Mouse (Mus musculus) bone marrow, adult 2 months (tissue): Measurements from ENCODE around the gene Nyap2.

Source experiments
- CTCF ChIP-seq: fragments of 200-500 bp; IDR thresholded peaks from 2 replicates; pipeline ENCODE4 v1.5.1; 2011; ENCODE audit warnings: low read length, control low read depth; ENCODE audit not compliant: control insufficient read depth, insufficient read depth
- POLR2A ChIP-seq: fragments of 200-500 bp; IDR thresholded peaks from 2 replicates; pipeline ENCODE4 v1.6.1; 2011; ENCODE audit warnings: low read depth, mild to moderate bottlenecking, control low read depth, low read length, borderline replicate concordance; ENCODE audit not compliant: control insufficient read depth

DNA sequence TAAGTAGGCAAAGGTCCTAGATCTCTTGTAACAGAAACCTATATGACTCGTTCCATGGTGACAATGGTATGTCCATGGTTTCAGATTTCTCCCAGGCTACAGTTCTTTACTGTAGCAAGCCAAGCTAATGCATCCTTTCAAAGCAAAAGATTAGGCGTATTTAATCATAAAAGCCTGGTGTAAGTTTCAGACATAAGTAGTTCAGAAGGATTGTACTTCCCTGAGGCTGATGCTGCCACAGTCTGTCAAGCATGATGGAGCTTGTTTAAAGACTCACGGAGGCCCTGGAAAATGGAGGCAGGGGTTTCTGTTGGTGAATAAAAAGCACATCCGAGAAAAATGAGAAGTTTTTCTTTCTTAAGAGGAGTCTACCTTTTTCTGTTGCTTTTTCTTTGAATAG lies 134.7 kb downstream of the Nyap2 start:
- TF ChIP-seq POLR2A, result no peak
- no peak for TF ChIP-seq CTCF
